Mouse (Mus musculus) central nervous system, embryonic 14 days (tissue): Measurements from ENCODE around the gene Tex28. TPM values are rescaled to one million over a fixed set of nuclear protein-coding genes. Genes with fewer than 3 reads are reported as not detected.

Experiments
- polyA plus RNA-seq: library from polyadenylated mRNA; depleted of rRNA; stranded (reverse); fragments of >200 nt; gene quantifications from 2 replicates; pipeline ENCODE4 v1.2.3, GENCODE M21; 2012; rRNA removed

Gene Tex28
- not detected in 2 replicates for polyA plus RNA-seq

DNA sequence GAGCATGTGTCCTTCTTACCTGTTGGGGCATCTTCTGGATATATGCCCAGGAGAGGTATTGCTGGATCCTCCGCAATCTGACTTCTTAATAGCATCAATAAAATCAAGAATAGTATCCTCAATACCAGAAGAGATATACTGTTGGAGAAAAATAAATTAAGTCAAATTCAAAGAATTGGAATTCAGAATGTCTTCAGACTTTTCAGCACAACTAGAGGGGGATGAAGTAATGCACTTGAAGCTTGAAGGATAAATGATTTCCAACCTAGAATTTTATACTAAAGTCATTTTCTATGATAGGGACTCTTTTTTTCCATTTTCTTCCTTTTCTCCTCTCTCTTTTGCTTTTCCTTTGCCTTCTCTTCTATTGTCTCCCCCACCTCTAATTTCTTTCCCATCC lies at the start of gene Tex28:
Gene Tex28 (minus strand): TSS at position 101 of the 400 bp plus-strand sequence.

DNA sequence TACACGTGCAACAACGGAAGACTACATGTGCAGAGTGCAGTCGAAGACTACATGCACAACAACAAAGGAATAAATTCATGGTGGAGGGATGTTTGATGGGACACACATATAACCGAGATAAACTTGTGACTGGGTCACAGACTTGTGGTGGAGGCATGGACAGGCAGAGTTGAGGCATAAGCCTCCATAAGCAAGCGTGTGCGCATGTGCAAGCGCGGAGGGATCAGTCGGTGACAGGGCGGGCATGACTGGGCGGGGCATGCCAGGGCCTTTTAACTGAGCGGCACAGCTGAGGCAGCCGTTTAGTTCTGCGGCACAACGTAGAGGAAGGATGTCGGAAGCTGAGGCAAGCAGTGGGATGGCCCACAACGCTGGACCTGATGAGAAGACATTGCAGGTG lies 9.3 kb upstream of the Tex28 start, which contains the start of gene Tktl1:
Gene Tktl1 (plus strand): TSS at position 301 of the 400 bp plus-strand sequence.

DNA sequence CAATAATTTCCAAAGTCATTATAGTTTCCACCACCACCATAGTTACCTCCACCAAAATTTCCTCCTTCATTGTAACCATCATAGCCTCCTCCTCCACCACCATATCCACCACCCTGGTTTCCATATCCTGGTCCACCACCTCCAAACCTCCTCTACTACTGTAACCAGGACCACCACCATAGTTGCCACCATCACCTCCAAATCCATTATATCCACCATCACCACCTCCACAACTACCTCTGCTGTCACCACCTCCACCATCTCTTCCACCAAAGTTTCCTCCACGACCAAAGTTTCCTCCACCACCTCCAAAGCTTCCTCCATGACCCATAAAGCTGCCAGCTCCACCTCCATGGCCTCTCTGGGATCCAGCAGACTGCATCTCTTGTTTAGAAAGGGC lies 32.4 kb downstream of the Tex28 start, which contains the start of gene Mecp2:
Gene Mecp2 (minus strand): TSS at position 101 of the 400 bp plus-strand sequence.

DNA sequence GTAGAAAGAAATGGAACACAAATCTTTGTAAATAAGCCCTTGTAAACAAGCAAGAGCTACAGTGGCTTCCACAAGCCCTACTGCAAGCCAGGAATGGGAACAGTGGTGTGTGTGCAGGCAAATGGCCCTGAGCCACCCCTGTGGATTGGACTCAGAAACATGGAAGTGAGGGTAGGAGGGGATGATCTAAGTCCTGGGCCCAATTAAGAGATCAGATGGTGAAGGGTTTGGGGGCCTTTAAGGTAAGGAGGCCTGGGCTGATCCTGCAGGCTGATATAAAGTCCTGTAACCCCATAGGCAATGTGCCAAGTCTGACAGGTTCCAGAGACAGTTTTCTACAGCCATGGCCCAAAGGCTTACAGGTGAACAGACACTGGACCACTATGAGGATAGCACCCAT lies 40.5 kb downstream of the Tex28 start, which contains the start of gene Opn1mw:
Gene Opn1mw (plus strand): TSS at position 301 of the 400 bp plus-strand sequence.

Other genes starting within 250 kb of the Tex28 start
- 7.8 and 7.9 TPM in 2 replicates for gene Arhgap4, start 246.0 kb downstream of the Tex28 start, polyA plus RNA-seq
- 108 TPM in 2 replicates for gene Naa10, start 245.9 kb downstream of the Tex28 start, polyA plus RNA-seq
- 11.5 and 16.1 TPM in 2 replicates for gene Renbp, start 237.0 kb downstream of the Tex28 start, polyA plus RNA-seq
- 71.4 and 72.6 TPM in 2 replicates for gene Hcfc1, start 201.5 kb downstream of the Tex28 start, polyA plus RNA-seq
- 72.9 and 74.2 TPM in 2 replicates for gene Irak1, start 143.9 kb downstream of the Tex28 start, polyA plus RNA-seq
- 0.13 TPM in 1 of 2 replicates, not detected in the other for gene Opn1mw, start 40.4 kb downstream of the Tex28 start, polyA plus RNA-seq
- 25.4 and 27.4 TPM in 2 replicates for gene Mecp2, start 32.5 kb downstream of the Tex28 start, polyA plus RNA-seq
- not detected in 2 replicates for gene Tktl1, start 9.4 kb upstream of the Tex28 start, polyA plus RNA-seq
- 442 and 468 TPM in 2 replicates for gene Flna, start 82.0 kb upstream of the Tex28 start, polyA plus RNA-seq
- gene Emd, start 86.8 kb upstream of the Tex28 start, polyA plus RNA-seq = 87.2 and 92.3 TPM in 2 replicates
- 1,398 and 1,478 TPM in 2 replicates for gene Rpl10, start 103.0 kb upstream of the Tex28 start, polyA plus RNA-seq
- gene Taz, start 114.1 kb upstream of the Tex28 start, polyA plus RNA-seq = 94.8 and 95.4 TPM in 2 replicates
- 5.3 and 7.1 TPM in 2 replicates for gene Dnase1l1, start 114.5 kb upstream of the Tex28 start, polyA plus RNA-seq
- gene Atp6ap1, start 129.3 kb upstream of the Tex28 start, polyA plus RNA-seq = 262 and 275 TPM in 2 replicates
- 1,288 and 1,327 TPM in 2 replicates for gene Gdi1, start 137.2 kb upstream of the Tex28 start, polyA plus RNA-seq
- gene Fam50a, start 145.2 kb upstream of the Tex28 start, polyA plus RNA-seq = 48.8 and 49.0 TPM in 2 replicates
- 261 and 268 TPM in 2 replicates for gene Plxna3, start 161.2 kb upstream of the Tex28 start, polyA plus RNA-seq
- gene Lage3, start 185.8 kb upstream of the Tex28 start, polyA plus RNA-seq = 87.3 and 99.6 TPM in 2 replicates
- 56.7 and 57.7 TPM in 2 replicates for gene Ubl4a, start 205.4 kb upstream of the Tex28 start, polyA plus RNA-seq
- gene Slc10a3, start 205.5 kb upstream of the Tex28 start, polyA plus RNA-seq = 5.7 and 7.1 TPM in 2 replicates
- 36.2 and 39.6 TPM in 2 replicates for gene Fam3a, start 225.4 kb upstream of the Tex28 start, polyA plus RNA-seq
- 18.0 and 19.5 TPM in 2 replicates for gene Ikbkg, start 225.5 kb upstream of the Tex28 start, polyA plus RNA-seq